Mouse (Mus musculus): ENCODE measurements around the gene Zfp687. TPM values are rescaled to one million over a fixed set of nuclear protein-coding genes. Genes with fewer than 3 reads are reported as not detected.

Gene Zfp687
- polyA plus RNA-seq, 1 experiment from 2014 or later, result 17.2 TPM

DNA sequence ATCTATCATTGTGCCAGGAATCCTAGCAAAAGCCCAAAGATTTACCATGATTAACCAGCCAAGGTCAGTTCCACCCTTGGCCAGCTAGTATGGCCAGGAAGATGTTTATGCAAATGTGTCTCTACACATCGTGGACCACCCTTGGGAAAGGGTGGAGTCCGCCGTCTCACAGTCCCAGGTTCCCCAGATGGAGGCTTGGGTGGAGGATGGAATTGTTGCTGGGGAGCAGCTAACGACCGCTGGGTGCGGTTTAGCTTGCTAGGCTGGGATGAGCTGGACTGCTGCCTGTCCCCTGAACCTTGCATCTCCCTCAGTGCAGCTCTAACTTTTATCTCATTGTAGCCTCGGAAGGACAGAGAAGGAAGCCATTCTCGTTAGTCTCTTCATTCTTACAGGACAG is 55.4 kb downstream of the Zfp687 start:
- no peak overlapping the region for H3K9ac ChIP-seq (replicated peaks; ENCODE audit: low read depth, low read length)
- peaks cover 6% of the 10 kb centered on the region; the same call in 1 of the 2 replicates for H3K4me1 ChIP-seq (ENCODE audit: control insufficient read depth, insufficient read depth, low read length)
- H3K4me2 ChIP-seq (ENCODE audit: low read depth, low read length), result no peak overlapping the region
- 44% methylated on average over 8 of the region's 8 CpGs for WGBS
- no peak for ATAC-seq (ENCODE audit: low read depth)
- H3K27ac ChIP-seq (ENCODE audit: low read depth, low read length), result no peak overlapping the region
- H3K9me3 ChIP-seq (ENCODE audit: control insufficient read depth, low read length), result no peaks in the 10 kb centered on the region
- H3K4me3 ChIP-seq (ENCODE audit: low read depth, low read length), result no peak overlapping the region
- H3K27me3 ChIP-seq (ENCODE audit: control insufficient read depth, insufficient read depth, low read length), result no peaks in the 10 kb centered on the region
- H3K36me3 ChIP-seq (ENCODE audit: control insufficient read depth, insufficient read depth, low read length), result peaks cover 28% of the 10 kb centered on the region

DNA sequence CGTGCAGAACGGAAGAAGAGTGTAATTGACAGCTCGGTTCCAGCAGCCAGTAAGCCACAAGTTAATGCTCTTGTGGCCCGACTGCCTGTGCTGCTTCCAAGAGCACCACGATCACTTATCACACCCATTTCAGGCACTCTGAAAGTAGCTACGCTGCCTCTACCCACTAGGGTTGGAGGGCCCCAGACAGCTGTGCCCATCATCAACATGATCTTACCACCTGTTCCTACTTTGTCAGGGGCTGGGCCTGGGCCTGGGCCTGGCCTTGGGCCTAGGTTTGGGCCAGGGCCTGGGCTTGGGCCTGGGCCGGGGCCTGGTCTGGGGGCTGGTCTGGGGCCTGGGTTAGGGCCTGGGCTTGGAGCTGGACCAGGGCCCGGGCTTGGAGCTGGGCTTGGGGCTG is 57.0 kb downstream of the Zfp687 start:
- Histone ChIP-seq H3K9me3 (ENCODE audit: control insufficient read depth, low read length) (no peaks in the 10 kb centered on the region), H3K4me3 (ENCODE audit: low read depth, low read length) (no peak overlapping the region), H3K36me3 (ENCODE audit: control insufficient read depth, insufficient read depth, low read length) (peaks cover 28% of the 10 kb centered on the region), H3K4me1 (ENCODE audit: control insufficient read depth, insufficient read depth, low read length) (peaks cover 7% of the 10 kb centered on the region; the same call in 1 of the 2 replicates), H3K27ac (ENCODE audit: low read depth, low read length) (no peak overlapping the region), H3K4me2 (ENCODE audit: low read depth, low read length) (no peak overlapping the region), H3K9ac (replicated peaks; ENCODE audit: low read depth, low read length) (no peak overlapping the region), H3K27me3 (ENCODE audit: control insufficient read depth, insufficient read depth, low read length) (no peaks in the 10 kb centered on the region)
- WGBS, result 90% methylated on average over 8 of the region's 8 CpGs
- no peak for ATAC-seq (ENCODE audit: low read depth)

Small RNAs within 50 kb of the gene (microRNA-seq; reads per million reads assigned to microRNA genes)
- gene Mir7013, result not detected

Other genes with a start within 250 kb of the Zfp687 start
- gene Cgn, start 229.0 kb downstream of the Zfp687 start, polyA plus RNA-seq (2014; fragmentation: Nextera tagmentation; extraction: Ambion mirVana), result 8.9 and 11.6 TPM in 2 replicates
- 26.6 and 30.7 TPM in 2 replicates for gene Pogz, start 177.9 kb downstream of the Zfp687 start, polyA plus RNA-seq (2014; fragmentation: Nextera tagmentation; extraction: Ambion mirVana)
- 344 and 394 TPM in 2 replicates for gene Psmb4, start 128.5 kb downstream of the Zfp687 start, polyA plus RNA-seq (2014; fragmentation: Nextera tagmentation; extraction: Ambion mirVana)
- gene Selenbp1, start 82.4 kb downstream of the Zfp687 start, polyA plus RNA-seq (2014; fragmentation: Nextera tagmentation; extraction: Ambion mirVana), result 11.9 TPM in 2 replicates
- gene Rfx5, start 61.4 kb downstream of the Zfp687 start, polyA plus RNA-seq (2014; fragmentation: Nextera tagmentation; extraction: Ambion mirVana), result 8.9 and 9.4 TPM in 2 replicates
- gene Pi4kb, start 40.7 kb downstream of the Zfp687 start, polyA plus RNA-seq (2014; fragmentation: Nextera tagmentation; extraction: Ambion mirVana), result 23.8 and 26.7 TPM in 2 replicates
- 252 and 260 TPM in 2 replicates for gene Psmd4, start 27.2 kb upstream of the Zfp687 start, polyA plus RNA-seq (2014; fragmentation: Nextera tagmentation; extraction: Ambion mirVana)
- gene Pip5k1a, start 91.5 kb upstream of the Zfp687 start, polyA plus RNA-seq (2014; fragmentation: Nextera tagmentation; extraction: Ambion mirVana), result 11.5 and 12.2 TPM in 2 replicates
- 157 and 160 TPM in 2 replicates for gene Vps72, start 95.6 kb upstream of the Zfp687 start, polyA plus RNA-seq (2014; fragmentation: Nextera tagmentation; extraction: Ambion mirVana)
- 0.72 and 0.98 TPM in 2 replicates for gene Tmod4, start 109.0 kb upstream of the Zfp687 start, polyA plus RNA-seq (2014; fragmentation: Nextera tagmentation; extraction: Ambion mirVana)
- 80.8 and 96.9 TPM in 2 replicates for gene Scnm1, start 118.6 kb upstream of the Zfp687 start, polyA plus RNA-seq (2014; fragmentation: Nextera tagmentation; extraction: Ambion mirVana)
- 36.8 and 37.3 TPM in 2 replicates for gene Lysmd1, start 118.6 kb upstream of the Zfp687 start, polyA plus RNA-seq (2014; fragmentation: Nextera tagmentation; extraction: Ambion mirVana)
- gene Tnfaip8l2, start 126.9 kb upstream of the Zfp687 start, polyA plus RNA-seq (2014; fragmentation: Nextera tagmentation; extraction: Ambion mirVana), result 2.1 and 4.1 TPM in 2 replicates
- 26.0 and 26.6 TPM in 2 replicates for gene Sema6c, start 145.0 kb upstream of the Zfp687 start, polyA plus RNA-seq (2014; fragmentation: Nextera tagmentation; extraction: Ambion mirVana)
- 3.4 and 4.7 TPM in 2 replicates for gene Gabpb2, start 202.5 kb upstream of the Zfp687 start, polyA plus RNA-seq (2014; fragmentation: Nextera tagmentation; extraction: Ambion mirVana)
- gene Cdc42se1, start 213.3 kb upstream of the Zfp687 start, polyA plus RNA-seq (2014; fragmentation: Nextera tagmentation; extraction: Ambion mirVana), result 48.7 and 61.6 TPM in 2 replicates
- 506 and 653 TPM in 2 replicates for gene Mllt11, start 216.7 kb upstream of the Zfp687 start, polyA plus RNA-seq (2014; fragmentation: Nextera tagmentation; extraction: Ambion mirVana)
- 0.23 and 0.31 TPM in 2 replicates for gene Gm128, start 226.2 kb upstream of the Zfp687 start, polyA plus RNA-seq (2014; fragmentation: Nextera tagmentation; extraction: Ambion mirVana)
- 0.28 TPM in 1 of 2 replicates, not detected in the other for gene Bnipl, start 235.7 kb upstream of the Zfp687 start, polyA plus RNA-seq (2014; fragmentation: Nextera tagmentation; extraction: Ambion mirVana)